Comparison of ENCODE assay signal across 23 mouse cellular contexts in genomic region chr6:50464690-50465485, GRCm38 (mm10). TPM values are rescaled to one million over a fixed set of nuclear protein-coding genes. Genes with fewer than 3 reads are reported as not detected.
DNase-seq lines count a peak whose midpoint lies in the region; ATAC-seq and TF ChIP-seq lines count a peak whose summit lies in the region.
"Had no signal": no experiment of that assay in that cellular context is flagged by ENCODE, and none has a peak within 500 bp of the region (broad histone marks: within the 10 kb centered on the region; RNA-seq: fewer than 3 reads in every experiment).

No protein-coding gene starts in this region.

- no peak overlapping the region for H3K4me2 ChIP-seq in kidney, embryonic 15.5 days
- H3K4me2 ChIP-seq in kidney, embryonic 14.5 days (replicated peaks; ENCODE audit: low read depth, low read length) = no peak overlapping the region
- no peak overlapping the region for H3K4me2 ChIP-seq in stomach, postnatal 0 days (replicated peaks; ENCODE audit: low read depth)
- H3K4me2 ChIP-seq: forebrain, embryonic 13.5 days; heart, embryonic 11.5 days; heart, embryonic 15.5 days; hindbrain, embryonic 14.5 days had no signal

- no peak for TF ChIP-seq EP300 in stomach, postnatal 0 days (optimal IDR thresholded peaks at IDR 0.05)

- peak; percentile 36 for DNase-seq in kidney, adult 18-20 months
- peak; percentile 72 for DNase-seq in kidney, adult 9 months
- DNase-seq in stomach, postnatal 0 days (ENCODE audit: low spot score) = no peak
- DNase-seq in hindbrain, embryonic 10.5 days (ENCODE audit: low spot score) = no peak
- DNase-seq: adrenal gland, postnatal 10 days; adrenal gland, postnatal 36 days; cerebellum, adult 18-20 months; cerebellum, adult 9-10 months; cerebellum, postnatal 14 days; gastrocnemius, postnatal 10 days; gastrocnemius, postnatal 36 days; heart, postnatal 10 days; heart, postnatal 36 days had no signal

- H3K4me3 ChIP-seq in kidney, embryonic 15.5 days (replicated peaks) = no peak overlapping the region
- no peak overlapping the region for H3K4me3 ChIP-seq in kidney, embryonic 14.5 days (ENCODE audit: low read length)
- no peak overlapping the region for H3K4me3 ChIP-seq in stomach, postnatal 0 days (ENCODE audit: low read depth, low read length)
- H3K4me3 ChIP-seq in hindbrain, embryonic 10.5 days = no peak overlapping the region
- H3K4me3 ChIP-seq: forebrain, embryonic 10.5 days; forebrain, embryonic 13.5 days; heart, embryonic 15.5 days had no signal

- WGBS in kidney, embryonic 15.5 days = 79% methylated on average over 9 of the region's 9 CpGs
- 81% methylated on average over 9 of the region's 9 CpGs for WGBS in kidney, embryonic 14.5 days
- 76% methylated on average over 9 of the region's 9 CpGs for WGBS in stomach, postnatal 0 days
- 84% methylated on average over 9 of the region's 9 CpGs for WGBS in hindbrain, embryonic 10.5 days

- H3K4me1 ChIP-seq in kidney, embryonic 15.5 days = peaks cover 7% of the 10 kb centered on the region; the same call in 1 of the 2 replicates
- no peaks in the 10 kb centered on the region for H3K4me1 ChIP-seq in kidney, embryonic 14.5 days (ENCODE audit: control insufficient read depth, insufficient read depth, low read length)
- H3K4me1 ChIP-seq in stomach, postnatal 0 days (replicated peaks; ENCODE audit: control insufficient read depth, insufficient read depth) = no peaks in the 10 kb centered on the region
- no peaks in the 10 kb centered on the region for H3K4me1 ChIP-seq in hindbrain, embryonic 10.5 days (replicated peaks)
- H3K4me1 ChIP-seq: forebrain, embryonic 10.5 days; forebrain, embryonic 13.5 days; heart, embryonic 15.5 days had no signal

- H3K36me3 ChIP-seq in kidney, embryonic 15.5 days = no peaks in the 10 kb centered on the region
- H3K36me3 ChIP-seq in kidney, embryonic 14.5 days (ENCODE audit: control insufficient read depth, insufficient read depth, low read length) = no peaks in the 10 kb centered on the region
- H3K36me3 ChIP-seq in stomach, postnatal 0 days (ENCODE audit: control insufficient read depth, insufficient read depth, low read length) = no peaks in the 10 kb centered on the region
- H3K36me3 ChIP-seq in hindbrain, embryonic 10.5 days = no peaks in the 10 kb centered on the region
- H3K36me3 ChIP-seq: forebrain, embryonic 10.5 days; heart, embryonic 15.5 days had no signal

- H3K27me3 ChIP-seq in kidney, embryonic 15.5 days = no peaks in the 10 kb centered on the region
- H3K27me3 ChIP-seq in kidney, embryonic 14.5 days (ENCODE audit: control insufficient read depth, insufficient read depth, low read length) = no peaks in the 10 kb centered on the region
- no peaks in the 10 kb centered on the region for H3K27me3 ChIP-seq in stomach, postnatal 0 days (ENCODE audit: control insufficient read depth, insufficient read depth, low read length)
- no peaks in the 10 kb centered on the region for H3K27me3 ChIP-seq in hindbrain, embryonic 10.5 days (ENCODE audit: insufficient read depth, poor library complexity, severe bottlenecking)
- H3K27me3 ChIP-seq: forebrain, embryonic 13.5 days; heart, embryonic 15.5 days had no signal

- 0 out of 2 replicates have a peak, but pooled peaks have one; percentile 2 for TF ChIP-seq CTCF in stomach, postnatal 0 days (IDR thresholded peaks at IDR 0.05; ENCODE audit: low read depth)

- ATAC-seq in kidney, embryonic 15.5 days (replicated peaks; ENCODE audit: low FRiP score) = no peak
- no peak for ATAC-seq in kidney, embryonic 14.5 days (ENCODE audit: low FRiP score, low TSS enrichment)
- no peak for ATAC-seq in stomach, postnatal 0 days (ENCODE audit: low FRiP score, low TSS enrichment)
- ATAC-seq: activated CD4-positive, CD25-positive, alpha-beta regulatory T cell, adult 4 months; forebrain, embryonic 13.5 days; forebrain, embryonic 16.5 days; hindbrain, postnatal 0 days had no signal

- H3K9me3 ChIP-seq in kidney, embryonic 15.5 days (replicated peaks) = no peaks in the 10 kb centered on the region
- no peaks in the 10 kb centered on the region for H3K9me3 ChIP-seq in kidney, embryonic 14.5 days (ENCODE audit: control insufficient read depth, low read length)
- H3K9me3 ChIP-seq in stomach, postnatal 0 days (ENCODE audit: control insufficient read depth, low read length) = no peaks in the 10 kb centered on the region
- H3K9me3 ChIP-seq in hindbrain, embryonic 10.5 days = no peaks in the 10 kb centered on the region
- H3K9me3 ChIP-seq: forebrain, embryonic 10.5 days; forebrain, embryonic 13.5 days; heart, embryonic 15.5 days had no signal

- no peak overlapping the region for H3K27ac ChIP-seq in kidney, embryonic 15.5 days
- no peak overlapping the region for H3K27ac ChIP-seq in kidney, embryonic 14.5 days (ENCODE audit: low read depth, low read length)
- no peak overlapping the region for H3K27ac ChIP-seq in stomach, postnatal 0 days (replicated peaks)
- H3K27ac ChIP-seq in hindbrain, embryonic 10.5 days = no peak overlapping the region
- H3K27ac ChIP-seq: forebrain, embryonic 10.5 days; forebrain, embryonic 13.5 days; heart, embryonic 15.5 days; hindbrain, embryonic 14.5 days; hindbrain, postnatal 0 days had no signal

- no peak overlapping the region for H3K9ac ChIP-seq in kidney, embryonic 15.5 days
- H3K9ac ChIP-seq in kidney, embryonic 14.5 days (ENCODE audit: low read depth, low read length) = no peak overlapping the region
- no peak overlapping the region for H3K9ac ChIP-seq in stomach, postnatal 0 days (ENCODE audit: low read length)
- H3K9ac ChIP-seq: forebrain, embryonic 13.5 days; heart, embryonic 15.5 days; hindbrain, embryonic 14.5 days had no signal

RNA-seq across cellular contexts. Expression of gene Osbpl3, which starts 8.9 kb away (rescaled TPM):
- polyA plus RNA-seq in kidney, embryonic 15.5 days (2015; fragmentation: Nextera tagmentation; extraction: Ambion mirVana) = 15.7 and 16.7 TPM in 2 replicates
- 11.4 and 17.0 TPM in 2 replicates for polyA plus RNA-seq in kidney, embryonic 14.5 days (2014; fragmentation: Nextera tagmentation; extraction: Ambion mirVana)
- polyA plus RNA-seq in stomach, postnatal 0 days (2015; fragmentation: Nextera tagmentation; extraction: Ambion mirVana) = 14.5 and 15.6 TPM in 2 replicates
- polyA plus RNA-seq in hindbrain, embryonic 10.5 days (2016; fragmentation: Nextera tagmentation; extraction: Ambion mirVana) = 6.2 and 6.6 TPM in 2 replicates

Comparison
In these comparisons a context has a peak if more than half of its experiments do, and no peak if none do; other contexts are left out.
1. DNase-seq: peak in kidney, adult 18-20 months (single experiment) and kidney, adult 9 months (single experiment); none in stomach, postnatal 0 days (single experiment) and hindbrain, embryonic 10.5 days (single experiment).